ENCODE assay signal across 15 mouse cellular contexts in the genomic region with DNA sequence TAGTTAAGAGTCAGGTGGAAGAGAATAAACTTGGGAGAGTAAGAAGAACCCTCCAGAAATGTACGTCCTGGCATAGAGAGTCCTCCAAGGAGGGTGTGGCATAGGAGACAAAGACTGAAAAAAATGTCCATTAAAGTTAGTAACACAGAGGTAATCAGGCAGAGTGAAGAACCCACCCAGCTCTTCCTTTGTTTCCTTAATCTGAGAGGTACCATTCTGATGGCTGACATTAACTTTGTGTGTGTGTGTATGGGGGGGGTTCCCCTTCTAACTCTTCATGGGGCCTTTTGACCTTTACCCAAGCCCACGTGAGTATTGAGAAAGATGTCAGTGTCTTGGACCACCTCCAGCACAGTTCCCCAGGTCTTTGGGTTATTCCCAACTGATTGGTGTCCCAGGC.
"Had no signal": no experiment of that assay in that cellular context is flagged by ENCODE, and none has a peak within 500 bp of the region (broad histone marks: within the 10 kb centered on the region; RNA-seq: fewer than 3 reads in every experiment).

No protein-coding gene starts in this region.

- H3K4me2 ChIP-seq: neural tube, embryonic 15.5 days; stomach, embryonic 15.5 days had no signal

- H3K4me3 ChIP-seq: neural tube, embryonic 15.5 days; stomach, embryonic 15.5 days had no signal

- H3K27me3 ChIP-seq: neural tube, embryonic 15.5 days; stomach, embryonic 15.5 days had no signal

- H3K4me1 ChIP-seq: neural tube, embryonic 15.5 days; stomach, embryonic 15.5 days had no signal

- H3K27ac ChIP-seq: neural tube, embryonic 15.5 days; stomach, embryonic 15.5 days; stomach, postnatal 0 days had no signal

- DNase-seq: retina, postnatal 1 day; right cerebral cortex, adult 18-20 months; right cerebral cortex, postnatal 14 days; right cerebral cortex, postnatal 25 days; right cerebral cortex, postnatal 4 days; spleen, adult 18-20 months; thymus, adult 18-20 months; thymus, adult 2 months; thymus, postnatal 14 days; thymus, postnatal 25 days; thymus, postnatal 36 days; thymus, postnatal 4 days had no signal

- H3K9ac ChIP-seq: neural tube, embryonic 15.5 days; stomach, embryonic 15.5 days had no signal

- H3K9me3 ChIP-seq: neural tube, embryonic 15.5 days; stomach, embryonic 15.5 days had no signal

- H3K36me3 ChIP-seq: neural tube, embryonic 15.5 days; stomach, embryonic 15.5 days had no signal
